Mouse (Mus musculus): ENCODE results near the gene Tcf12. TPM values are rescaled to one million over a fixed set of nuclear protein-coding genes. Genes with fewer than 3 reads are reported as not detected.

Gene Tcf12
- total RNA-seq, 2 experiments from 2014 or later = 120 to 131 TPM

GRCm38 (mm10) chr9:71982826-71983225 lies 128.8 kb downstream of the Tcf12 start:
- DNase-seq (ENCODE audit: low spot score in 2 of 2) = no peak

GRCm38 (mm10) chr9:71981071-71981470 lies 130.6 kb downstream of the Tcf12 start:
- DNase-seq (ENCODE audit: low spot score in 2 of 2) = no peak

DNA sequence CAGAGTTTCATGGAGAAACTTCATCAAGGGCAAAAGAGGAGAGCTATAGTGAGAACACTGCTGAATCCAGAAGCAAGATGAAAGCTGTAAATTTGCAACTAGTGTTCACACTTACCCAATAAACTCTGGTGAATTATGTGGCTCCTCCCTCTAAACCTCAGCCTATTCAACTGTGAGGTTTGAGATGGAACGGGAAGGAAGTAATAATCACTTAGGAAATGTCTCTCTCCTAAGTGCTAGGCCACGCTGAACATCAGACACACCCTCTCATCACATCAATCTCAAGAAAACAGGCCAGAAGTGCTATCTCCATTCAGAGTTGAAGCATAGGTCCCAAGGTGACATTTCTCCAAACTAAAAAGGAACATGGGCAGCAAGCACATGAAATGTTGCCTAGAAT lies 131.1 kb downstream of the Tcf12 start:
- DNase-seq (ENCODE audit: low spot score in 2 of 2) = no peak

DNA sequence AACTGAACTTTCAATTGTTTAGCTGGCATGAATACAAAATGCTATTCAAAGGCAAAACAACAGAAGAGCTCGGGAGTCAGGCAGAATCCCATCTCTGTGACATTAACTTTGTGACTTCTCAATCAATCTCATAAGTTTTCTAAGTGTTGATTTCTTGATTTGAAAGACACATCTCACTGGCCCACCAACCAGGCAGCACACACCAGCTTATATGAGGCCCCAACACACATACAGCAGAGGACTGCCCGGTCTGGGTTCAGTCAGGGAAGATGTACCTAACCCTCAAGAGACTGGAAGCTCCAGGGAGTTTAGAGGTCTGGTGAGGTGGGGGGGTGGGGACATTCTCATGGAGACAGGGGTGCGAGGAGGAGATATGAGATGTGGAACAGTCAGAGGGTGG lies 132.8 kb downstream of the Tcf12 start:
- DNase-seq (ENCODE audit: low spot score in 2 of 2) = no peak

DNA sequence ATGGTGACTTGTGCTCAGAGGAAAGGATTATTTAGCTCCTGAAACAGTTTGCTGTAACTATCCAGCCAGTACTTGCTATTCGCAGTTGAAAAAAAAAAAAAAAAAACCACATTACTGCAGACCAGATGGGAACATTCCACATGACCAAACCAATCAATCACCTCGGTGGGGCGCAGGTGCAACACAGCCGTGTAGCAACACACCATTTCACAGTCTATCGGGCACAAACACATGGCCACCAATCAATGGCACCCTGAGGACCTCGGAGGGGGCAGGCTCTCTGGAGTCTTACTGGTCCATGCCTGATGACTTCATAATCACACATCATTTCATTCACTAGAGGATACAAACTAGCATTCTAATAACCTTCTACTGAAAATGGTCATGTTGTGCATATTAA lies 135.6 kb downstream of the Tcf12 start:
- DNase-seq (ENCODE audit: low spot score in 2 of 2) = no peak

DNA sequence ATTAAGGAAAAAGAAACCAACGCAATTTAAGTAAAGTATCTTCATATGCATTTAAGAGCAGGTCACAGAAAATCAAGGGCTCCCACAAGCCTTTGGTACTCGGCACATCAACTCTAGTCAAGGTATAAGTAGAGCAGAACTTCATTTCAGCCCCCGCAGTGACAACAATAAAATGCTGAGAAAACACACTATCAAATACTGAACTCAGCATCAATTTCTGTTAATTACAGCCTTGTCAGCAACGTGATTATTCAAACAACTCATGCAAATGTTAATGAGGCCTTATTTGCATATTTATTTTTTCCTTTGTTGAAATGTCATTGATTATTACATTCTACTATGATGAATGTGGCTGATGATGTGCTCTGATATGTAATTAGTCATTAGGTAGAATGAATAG lies 136.5 kb downstream of the Tcf12 start:
- no peak for DNase-seq (ENCODE audit: low spot score in 2 of 2)

DNA sequence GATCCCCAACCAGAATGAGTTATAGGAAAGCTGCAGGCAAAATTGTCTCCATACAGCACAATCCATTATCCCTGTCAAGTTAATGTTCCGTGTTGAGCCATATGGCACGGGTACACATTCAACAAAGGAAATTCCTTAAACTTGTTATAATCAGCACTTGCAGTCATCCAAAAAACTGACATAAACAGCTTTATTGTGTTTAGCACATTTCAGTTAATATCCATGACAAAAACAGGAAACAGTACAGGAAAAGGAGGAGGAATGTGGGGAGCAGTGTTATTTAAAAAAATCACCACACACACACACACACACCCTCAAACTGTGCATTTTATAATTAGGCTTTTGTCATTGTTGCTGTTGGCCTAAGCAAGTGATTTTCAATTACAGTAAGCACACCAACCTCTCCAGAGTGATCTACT lies 137.1 kb downstream of the Tcf12 start:
- no peak for DNase-seq (ENCODE audit: low spot score in 2 of 2)

DNA sequence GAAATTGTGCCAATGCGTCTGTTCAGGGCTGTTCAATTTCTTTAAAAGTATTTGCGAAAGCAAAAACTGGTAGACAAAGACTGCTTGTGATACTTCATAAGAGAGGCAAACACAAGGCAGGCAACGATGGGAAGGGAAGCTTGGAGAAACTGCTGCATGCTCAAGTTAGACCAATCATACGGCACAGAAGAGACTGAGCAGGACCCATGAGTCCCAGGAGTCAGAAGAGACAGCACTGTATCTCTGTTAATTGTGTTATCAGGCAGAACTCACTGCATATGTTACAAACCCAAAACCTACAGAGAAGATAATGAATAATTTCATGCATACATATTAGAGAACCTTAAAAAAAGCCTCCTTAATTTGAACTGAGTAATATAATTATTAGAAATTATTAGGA lies 147.6 kb downstream of the Tcf12 start:
- DNase-seq (ENCODE audit: low spot score in 2 of 2) = no peak

GRCm38 (mm10) chr9:71960026-71960396 lies 151.7 kb downstream of the Tcf12 start:
- no peak for DNase-seq (ENCODE audit: low spot score in 2 of 2)

DNA sequence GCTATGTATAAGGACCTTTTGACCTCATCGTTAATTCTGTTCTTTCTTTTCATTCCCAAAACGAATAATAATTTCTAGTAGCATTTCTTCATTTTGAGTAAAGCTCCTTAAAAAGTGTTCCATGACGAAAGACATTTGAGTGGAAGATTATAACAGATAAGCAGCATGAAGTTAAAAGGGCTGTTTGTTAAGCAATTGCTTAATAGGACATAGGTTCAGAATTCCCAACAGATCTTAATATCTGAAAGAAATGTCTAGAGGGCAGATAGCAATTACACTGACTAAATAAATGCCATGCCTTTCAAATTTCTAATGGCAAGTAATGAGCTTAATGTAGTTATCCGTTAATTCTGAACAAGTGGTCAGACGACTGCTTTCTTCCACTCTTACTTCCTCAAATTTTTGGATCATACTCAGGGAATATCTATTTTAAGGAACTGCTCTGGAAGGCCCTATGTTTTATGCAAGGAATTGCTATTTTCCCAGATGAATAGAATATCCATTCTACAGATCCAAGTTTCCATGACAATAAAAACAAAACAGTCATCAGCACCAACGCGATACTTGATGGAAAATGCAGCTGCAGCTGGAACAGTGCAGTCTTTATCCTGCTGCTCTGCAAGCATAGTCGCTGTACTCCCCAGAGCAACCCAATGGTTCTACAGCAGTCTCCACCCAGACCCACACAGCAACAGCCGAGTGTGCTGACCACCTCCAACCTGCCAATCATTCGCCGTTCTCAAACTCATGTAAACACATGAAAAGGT lies 152.2 kb downstream of the Tcf12 start:
- peak; percentile 18 to 49 for DNase-seq (ENCODE audit: low spot score in 2 of 2)

DNA sequence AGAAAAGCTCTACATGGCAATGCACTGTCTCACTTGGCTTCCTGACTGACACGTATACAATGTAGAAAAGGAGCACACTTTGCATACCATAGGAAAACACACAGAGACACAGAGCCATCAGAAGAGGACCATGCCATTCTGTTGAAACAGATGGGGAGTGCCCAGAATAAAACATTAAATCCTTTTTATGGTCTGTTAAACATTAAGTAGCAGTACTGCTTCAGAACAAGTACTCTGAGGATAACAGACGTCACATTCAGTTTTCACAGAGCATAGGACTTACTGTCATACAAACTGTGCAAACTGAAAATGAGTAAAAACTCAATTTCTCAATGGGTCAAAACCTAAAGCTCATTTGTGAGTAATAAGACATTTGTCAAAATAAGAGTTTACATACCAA lies 158.5 kb downstream of the Tcf12 start:
- no peak for DNase-seq (ENCODE audit: low spot score in 2 of 2)

DNA sequence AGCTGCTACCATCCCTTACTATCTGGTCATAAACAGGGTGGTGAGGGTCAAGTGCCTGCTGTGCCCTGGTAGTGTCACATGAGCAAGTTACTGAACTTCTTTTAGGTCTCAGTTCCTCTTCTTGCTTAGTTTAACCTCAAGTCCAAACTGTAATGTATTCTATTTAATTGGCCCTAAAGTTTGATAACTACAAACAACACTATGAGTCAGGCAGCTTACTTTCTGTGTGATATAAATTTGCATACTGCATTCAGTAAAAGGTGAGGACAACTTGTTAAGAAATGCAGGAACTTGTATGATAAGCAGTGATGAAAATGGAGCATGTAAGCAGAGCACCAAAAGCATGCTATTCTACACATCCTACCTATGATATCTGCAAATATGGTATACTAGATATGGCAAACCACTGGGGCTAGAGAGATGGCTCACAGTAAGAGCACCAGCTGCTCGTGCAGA lies 159.0 kb downstream of the Tcf12 start:
- no peak for DNase-seq (ENCODE audit: low spot score in 2 of 2)

DNA sequence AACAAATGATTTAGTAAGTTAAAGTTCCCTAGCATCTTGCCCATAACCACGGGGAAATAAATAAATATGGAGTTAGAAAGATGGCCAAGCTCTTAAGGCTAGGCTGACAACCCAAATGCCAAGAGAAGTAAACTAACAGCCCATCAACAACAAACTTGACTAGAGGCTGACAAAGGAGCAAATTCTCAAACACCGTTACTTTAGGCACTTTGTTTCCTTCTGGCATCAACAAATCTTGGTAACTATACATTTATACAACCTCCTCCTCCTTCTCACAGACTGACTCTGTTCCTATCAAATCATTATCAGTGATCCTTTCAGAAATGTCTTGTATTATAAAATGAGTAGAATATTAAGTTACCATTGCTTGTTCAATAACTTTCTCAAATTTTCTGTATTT lies 159.7 kb downstream of the Tcf12 start:
- no peak for DNase-seq (ENCODE audit: low spot score in 2 of 2)

DNA sequence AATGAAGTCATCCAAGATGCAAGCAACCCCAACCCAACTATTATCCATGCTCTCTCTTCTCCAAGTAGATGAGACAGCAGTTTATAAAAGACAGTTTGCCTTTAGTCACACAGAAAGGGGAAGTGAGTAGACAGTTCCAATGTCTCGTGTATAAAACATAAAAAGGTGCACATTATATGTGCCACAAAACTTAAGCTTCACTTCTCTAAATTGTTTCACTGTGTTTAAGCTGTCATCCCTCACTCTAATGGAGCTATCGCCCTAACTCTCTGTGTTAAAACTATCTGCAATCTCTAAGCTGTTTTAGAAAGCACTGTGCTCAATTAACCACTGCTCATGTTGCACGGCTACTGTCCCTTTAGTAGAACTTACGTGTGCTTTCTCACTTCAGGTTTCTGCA lies 160.3 kb downstream of the Tcf12 start:
- DNase-seq (ENCODE audit: low spot score in 2 of 2) = no peak

DNA sequence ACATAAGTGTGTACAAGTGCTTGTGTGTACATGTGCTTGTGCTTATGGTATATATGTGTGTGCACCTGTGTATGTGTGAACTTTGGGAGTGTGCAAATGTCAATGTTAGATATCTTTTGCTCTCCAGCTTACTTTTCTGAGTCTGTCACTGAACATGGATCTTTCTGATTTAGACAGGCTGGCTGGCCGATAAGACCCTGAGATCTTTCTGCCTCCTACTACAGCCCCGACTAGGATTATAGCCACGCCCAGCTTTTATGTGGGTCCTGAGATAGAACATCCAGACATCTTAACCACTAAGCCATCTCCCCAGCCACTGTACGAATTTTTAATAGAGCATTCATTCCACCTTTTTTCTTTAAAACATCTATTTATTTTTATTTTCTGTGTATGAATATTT lies 166.9 kb downstream of the Tcf12 start:
- no peak for DNase-seq (ENCODE audit: low spot score in 2 of 2)

DNA sequence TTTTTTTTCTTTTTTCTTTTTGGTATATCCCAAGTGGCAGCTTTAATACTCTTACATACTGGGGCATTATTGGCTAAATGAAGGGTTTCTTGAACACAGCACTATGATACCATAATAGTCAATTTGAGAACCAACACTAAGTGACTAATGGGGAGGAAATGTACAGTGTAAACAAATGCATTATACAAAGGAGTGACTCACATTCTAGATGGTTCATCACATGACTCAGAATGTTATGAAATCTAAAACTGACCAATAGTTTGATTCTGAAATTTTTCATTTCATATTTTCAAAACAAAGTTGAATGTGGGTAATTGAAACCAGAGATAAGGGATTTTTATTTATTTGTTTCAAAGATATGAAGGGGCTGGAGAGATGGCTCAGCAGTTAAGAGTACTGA lies 169.2 kb downstream of the Tcf12 start:
- no peak for DNase-seq (ENCODE audit: low spot score in 2 of 2)

- no peak for DNase-seq (ENCODE audit: low spot score in 2 of 2)
Observed at GRCm38 (mm10) chr9:71940016-71940415, 171.7 kb downstream of the Tcf12 start.

DNA sequence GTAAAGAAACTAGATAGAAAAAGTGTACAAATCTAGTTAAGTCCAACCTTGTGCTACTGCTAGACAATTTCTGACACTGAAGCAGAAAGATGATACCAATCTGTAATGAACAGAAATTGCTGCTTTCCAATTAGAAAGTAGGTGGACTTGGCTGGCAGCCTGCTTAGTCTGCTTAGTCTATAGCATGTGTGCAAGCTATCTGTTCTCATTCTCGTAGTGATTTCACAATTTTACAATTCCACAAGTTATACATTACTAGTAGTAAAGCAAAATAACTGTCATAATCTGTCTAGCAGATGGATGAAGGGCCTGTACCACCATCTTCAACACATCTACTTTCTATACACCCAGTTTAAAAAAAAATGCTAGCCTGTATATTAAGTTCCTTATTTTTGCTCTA lies 175.5 kb downstream of the Tcf12 start:
- DNase-seq (ENCODE audit: low spot score in 2 of 2) = no peak

GRCm38 (mm10) chr9:71934833-71935232 lies 176.8 kb downstream of the Tcf12 start:
- no peak for DNase-seq (ENCODE audit: low spot score in 2 of 2)

- DNase-seq (ENCODE audit: low spot score in 2 of 2) = no peak
Observed at GRCm38 (mm10) chr9:71931965-71932364, 179.7 kb downstream of the Tcf12 start.

DNA sequence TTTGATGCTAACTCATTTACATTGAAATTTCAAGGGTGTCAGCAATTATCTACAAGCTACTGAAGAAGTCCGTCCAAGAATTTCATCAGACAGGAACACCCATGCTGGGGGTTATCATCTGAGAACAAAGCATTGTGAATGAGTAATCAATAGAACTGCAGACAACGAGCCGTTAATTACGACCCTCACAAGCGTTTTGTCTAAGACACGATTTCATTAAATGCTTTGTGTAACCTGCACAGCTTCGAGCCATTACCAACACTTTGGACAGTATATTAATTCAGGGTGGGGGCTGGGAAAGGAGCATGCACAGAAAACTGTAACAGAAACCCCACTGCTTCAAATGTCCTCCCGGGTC lies 180.3 kb downstream of the Tcf12 start:
- DNase-seq (ENCODE audit: low spot score in 2 of 2) = no peak

DNA sequence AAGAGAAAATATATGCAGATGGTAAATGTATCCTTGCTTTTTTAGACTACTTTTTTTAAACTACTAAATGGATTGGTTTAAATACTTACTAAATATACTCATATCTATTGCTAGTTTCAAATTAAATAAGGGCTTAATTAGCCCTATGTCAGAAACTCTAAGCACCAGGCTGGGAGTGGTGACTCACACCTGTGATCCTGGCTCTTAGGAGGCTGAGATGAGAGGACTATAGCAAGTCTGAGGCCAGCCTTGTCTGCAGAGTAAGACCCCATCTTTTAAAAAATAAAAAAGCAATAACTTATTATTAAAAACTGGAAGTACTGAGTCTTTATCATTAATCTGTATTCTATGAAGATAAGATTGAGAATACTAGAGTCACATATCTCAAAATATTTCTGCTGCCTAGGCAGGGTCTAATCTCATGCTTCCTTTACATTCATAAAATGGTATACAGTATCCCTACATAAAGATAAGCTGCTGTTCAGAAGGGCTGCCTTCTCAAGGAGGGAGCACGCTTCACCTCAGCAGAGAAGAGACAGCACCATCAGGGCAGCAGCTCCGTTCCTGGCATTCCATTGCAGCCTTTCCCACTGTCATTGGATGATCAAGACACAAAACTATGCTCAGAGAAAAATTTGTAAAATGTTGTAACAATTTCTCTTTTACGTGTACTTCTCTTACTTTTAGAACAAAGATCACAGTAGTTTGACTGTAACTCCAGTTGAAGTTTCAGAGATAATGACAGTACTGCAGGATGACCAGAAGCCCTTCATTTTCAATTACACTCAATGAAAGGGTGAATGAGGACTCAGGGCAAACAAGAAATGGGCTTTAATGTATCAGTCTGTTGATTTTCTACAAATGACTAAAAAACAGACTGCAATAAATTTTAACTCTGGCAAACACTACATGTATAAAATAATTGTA lies 181.0 kb downstream of the Tcf12 start:
- no peak for DNase-seq (ENCODE audit: low spot score in 2 of 2)

DNA sequence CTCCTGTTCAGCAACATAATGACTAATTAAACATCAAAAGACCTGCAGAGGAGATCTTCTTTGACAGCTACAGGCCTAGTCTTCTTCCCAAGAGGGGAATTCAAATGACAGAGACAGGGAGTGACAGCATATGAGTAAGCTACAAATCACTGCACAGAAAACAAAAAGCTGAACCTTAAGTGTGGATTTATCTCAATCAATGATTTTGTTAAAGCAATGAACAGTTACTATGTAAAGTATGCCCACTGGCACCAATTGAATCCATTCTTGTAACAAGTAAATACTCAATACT lies 195.1 kb downstream of the Tcf12 start:
- DNase-seq (ENCODE audit: low spot score in 2 of 2) = no peak
